Mouse (Mus musculus) kidney, postnatal 0 days (tissue): ENCODE results near the gene H13. TPM values are rescaled to one million over a fixed set of nuclear protein-coding genes. Genes with fewer than 3 reads are reported as not detected.

Experiments used
- ATAC-seq: fragments of 200-750 bp; cut with Nextera tagmentation; replicated peaks from 2 replicates; pipeline ENCODE4 v1.8.0; 2017; ENCODE audit warnings: low read depth, moderate number of reproducible peaks, moderate TSS enrichment, moderate library complexity; ENCODE audit not compliant: low FRiP score
- DNase-seq: peaks from one replicate; pipeline ENCODE4 v3.0.0-alpha.2; 2016; ENCODE audit warnings: low spot score
- H3K27ac ChIP-seq: fragments of 300-500 bp; sonication (generic); 2 replicates; pipeline ENCODE4 v1.5.1; 2014; ENCODE audit warnings: mild to moderate bottlenecking
- H3K27me3 ChIP-seq: fragments of 300-500 bp; sonication (generic); 2 replicates; pipeline ENCODE4 v1.6.1; 2014; ENCODE audit warnings: low read length, mixed read lengths; ENCODE audit not compliant: insufficient read depth
- H3K36me3 ChIP-seq: fragments of 300-500 bp; sonication (generic); 2 replicates; pipeline ENCODE4 v1.6.1; 2014; ENCODE audit warnings: low read length, mixed read lengths; ENCODE audit not compliant: insufficient read depth
- H3K4me1 ChIP-seq: fragments of 300-500 bp; sonication (generic); replicated peaks from 2 replicates; pipeline ENCODE4 v1.6.1; 2014; ENCODE audit warnings: antibody characterized with exemption, low read length, mixed read lengths; ENCODE audit not compliant: insufficient read depth
- H3K4me2 ChIP-seq: fragments of 300-500 bp; sonication (generic); 2 replicates; pipeline ENCODE4 v1.6.1; 2014; ENCODE audit warnings: mild to moderate bottlenecking, low read length, moderate library complexity, mixed read lengths
- H3K4me3 ChIP-seq: fragments of 300-500 bp; sonication (generic); replicated peaks from 2 replicates; pipeline ENCODE4 v1.5.1; 2014; ENCODE audit warnings: low read depth, low read length
- H3K9ac ChIP-seq: fragments of 300-500 bp; sonication (generic); 2 replicates; pipeline ENCODE4 v1.6.1; 2014; ENCODE audit warnings: low read depth, low read length
- H3K9me3 ChIP-seq: fragments of 300-500 bp; sonication (generic); replicated peaks from 2 replicates; pipeline ENCODE4 v1.6.1; 2016; ENCODE audit warnings: low read length, inconsistent platforms, mixed read lengths
- CTCF ChIP-seq: IDR thresholded peaks from 2 replicates; pipeline ENCODE4 v1.5.1; 2016; ENCODE audit warnings: antibody characterized with exemption, low read depth, mild to moderate bottlenecking, moderate library complexity
- WGBS: fragments of 180-500 bp; shearing (Covaris S2); extraction: QIAGEN DNeasy Blood & Tissue Kit; methylation state at CpG from one replicate; pipeline ENCODE4 v1.1.7; 2014; 5-methylcytosine and 5-hydroxymethylcytosine counted together
- polyA plus RNA-seq: library from polyadenylated mRNA; unstranded; fragments of >200 nt; fragmentation: Nextera tagmentation; extraction: Ambion mirVana; gene quantifications from 2 replicates; pipeline ENCODE4 v1.2.1, GENCODE M21; 2015

H13 gene
- polyA plus RNA-seq, 1 experiment from 2014 or later: 160 TPM

GRCm38 (mm10) chr2:152729013-152729635, 59.9 kb downstream of the H13 start:
- WGBS: 28% methylated on average over 8 of the region's 8 CpGs
- Histone ChIP-seq H3K36me3 (no peaks in the 10 kb centered on the region), H3K4me1 (peaks cover 34% of the 10 kb centered on the region), H3K4me3 (no peak overlapping the region), H3K9ac (0 out of 2 replicates have a peak overlapping the region, but pooled peaks have one; percentile 35), H3K9me3 (no peaks in the 10 kb centered on the region), H3K27me3 (no peaks in the 10 kb centered on the region), H3K4me2 (no peak overlapping the region), H3K27ac (peak overlapping the region; percentile 84)
- DNase-seq (peak; percentile 47), ATAC-seq (peak; percentile 44)
- no peak for TF ChIP-seq CTCF

DNA sequence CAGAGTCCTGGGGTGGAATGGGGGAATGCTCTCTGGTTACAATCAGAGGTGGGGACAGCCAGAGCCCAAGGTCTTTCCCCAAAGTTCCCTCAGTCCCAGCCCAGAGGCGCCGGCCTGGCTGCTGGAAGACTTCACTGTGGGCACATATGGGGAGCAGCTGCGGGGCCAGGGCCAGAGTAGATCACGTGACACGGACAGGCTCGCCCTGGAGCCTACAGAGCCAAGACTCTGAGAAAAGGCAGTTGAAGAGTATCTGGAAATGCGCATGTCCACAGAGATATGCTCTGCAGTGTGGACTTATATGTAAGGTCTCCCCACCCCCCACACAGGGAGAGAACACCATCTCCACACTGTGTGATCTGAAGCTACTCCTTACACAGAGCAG, 60.4 kb downstream of the H13 start:
- Histone ChIP-seq H3K27me3 (no peaks in the 10 kb centered on the region), H3K4me3 (no peak overlapping the region), H3K4me1 (peaks cover 35% of the 10 kb centered on the region), H3K9ac (0 out of 2 replicates have a peak overlapping the region, but pooled peaks have one; percentile 35), H3K36me3 (no peaks in the 10 kb centered on the region), H3K9me3 (no peaks in the 10 kb centered on the region), H3K4me2 (no peak overlapping the region), H3K27ac (peak overlapping the region; percentile 84)
- WGBS: 28% methylated on average over 7 of the region's 7 CpGs
- ATAC-seq (peak; percentile 65), DNase-seq (peak; percentile 72)
- no peak for TF ChIP-seq CTCF

- H3K9ac ChIP-seq: no peak overlapping the region
- H3K36me3 ChIP-seq: no peaks in the 10 kb centered on the region
- H3K27ac ChIP-seq: no peak overlapping the region
- H3K27me3 ChIP-seq: no peaks in the 10 kb centered on the region
- 85% methylated on average over 2 of the region's 2 CpGs for WGBS
- H3K4me3 ChIP-seq: no peak overlapping the region
- H3K9me3 ChIP-seq: no peaks in the 10 kb centered on the region
- DNase-seq (no peak), ATAC-seq (no peak)
- H3K4me2 ChIP-seq: no peak overlapping the region
- H3K4me1 ChIP-seq: peaks cover 28% of the 10 kb centered on the region
- TF ChIP-seq CTCF: no peak
These were observed 63.9 kb downstream of the H13 start for GRCm38 (mm10) chr2:152733201-152733600.

DNA sequence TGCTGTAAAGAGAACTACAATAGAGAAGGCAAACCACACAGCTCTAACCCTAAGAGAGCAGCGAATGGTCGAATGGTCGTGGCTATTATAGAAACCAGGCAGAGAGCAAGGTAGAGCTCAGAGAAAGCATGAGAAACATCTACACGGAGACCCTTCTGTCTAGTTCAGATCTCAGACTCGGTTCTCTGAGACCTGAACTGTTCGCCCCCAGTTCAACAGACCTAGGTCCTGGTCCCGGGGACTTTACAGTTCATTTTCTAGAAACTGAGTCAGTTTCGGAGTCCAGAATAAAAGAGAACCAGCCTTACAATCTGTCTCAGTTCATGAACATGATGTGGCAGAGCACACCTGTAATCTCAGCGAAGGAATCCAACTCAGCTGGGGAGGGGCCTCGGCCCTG, 65.2 kb downstream of the H13 start:
- DNase-seq (no peak), ATAC-seq (no peak)
- Histone ChIP-seq H3K4me2 (peak overlapping the region; percentile 74), H3K4me3 (peak overlapping the region; percentile 22), H3K9me3 (no peaks in the 10 kb centered on the region), H3K9ac (peak overlapping the region; percentile 29; the same call in 1 of the 2 replicates), H3K36me3 (no peaks in the 10 kb centered on the region), H3K27me3 (no peaks in the 10 kb centered on the region), H3K27ac (peak overlapping the region; percentile 67), H3K4me1 (peaks cover 23% of the 10 kb centered on the region)
- 14% methylated on average over 10 of the region's 10 CpGs for WGBS
- TF ChIP-seq CTCF: no peak

DNA sequence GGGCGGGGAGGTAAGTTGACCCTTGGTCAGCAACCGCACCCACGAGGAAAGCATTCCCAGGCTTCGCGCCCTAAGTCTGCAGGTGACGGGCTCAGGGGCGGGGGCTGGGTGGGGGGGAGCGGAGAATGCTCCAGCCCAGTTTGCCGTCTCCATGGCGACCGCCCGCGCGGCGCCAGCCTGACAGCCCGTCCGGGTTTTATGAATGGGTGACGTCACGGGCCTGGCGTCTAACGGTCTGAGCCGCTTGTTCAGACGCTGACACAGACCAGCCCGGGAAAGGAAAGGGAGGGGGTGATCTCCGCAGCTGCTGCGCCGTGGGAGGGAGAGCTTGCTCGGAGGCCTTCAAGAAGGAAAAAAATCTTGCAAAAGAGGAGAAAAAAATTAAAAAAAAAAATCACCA, 65.7 kb downstream of the H13 start:
- H3K27ac ChIP-seq: peak overlapping the region; percentile 93
- DNase-seq (peak; percentile 98), ATAC-seq (peak; percentile 78)
- no peak for TF ChIP-seq CTCF
- WGBS: 1% methylated on average over 27 of the region's 28 CpGs
- peak overlapping the region; percentile 49; the same call in 1 of the 2 replicates for H3K9ac ChIP-seq
- H3K4me1 ChIP-seq: peaks cover 18% of the 10 kb centered on the region
- no peaks in the 10 kb centered on the region for H3K27me3 ChIP-seq
- peak overlapping the region; percentile 86 for H3K4me3 ChIP-seq
- no peaks in the 10 kb centered on the region for H3K36me3 ChIP-seq
- H3K9me3 ChIP-seq: no peaks in the 10 kb centered on the region
- peak overlapping the region; percentile 74 for H3K4me2 ChIP-seq

DNA sequence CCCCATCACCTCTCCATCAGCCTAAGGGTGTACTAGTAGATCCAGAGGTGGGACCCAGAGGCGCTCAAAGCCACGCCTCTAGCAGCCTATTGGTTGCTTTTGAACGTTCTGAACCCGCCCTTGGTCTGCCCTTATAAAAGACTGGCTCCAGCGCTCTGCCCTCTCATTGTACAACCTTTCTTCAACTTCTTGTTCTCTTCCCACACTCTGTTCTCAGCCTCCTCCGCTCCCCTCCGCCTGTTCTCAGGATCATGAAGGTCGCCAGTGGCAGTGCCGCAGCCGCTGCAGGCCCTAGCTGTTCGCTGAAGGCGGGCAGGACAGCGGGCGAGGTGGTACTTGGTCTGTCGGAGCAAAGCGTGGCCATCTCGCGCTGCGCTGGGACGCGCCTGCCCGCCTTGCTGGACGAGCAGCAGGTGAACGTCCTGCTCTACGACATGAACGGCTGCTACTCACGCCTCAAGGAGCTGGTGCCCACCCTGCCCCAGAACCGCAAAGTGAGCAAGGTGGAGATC, 66.9 kb downstream of the H13 start, which contains the start of gene Id1:
Gene Id1 (plus strand): TSS at position 162 of the 512 bp plus-strand sequence.
- Histone ChIP-seq H3K4me1 (peaks cover 23% of the 10 kb centered on the region), H3K27ac (peak within 1 kb of the TSS; percentile 93), H3K4me3 (peak within 1 kb of the TSS; percentile 86), H3K27me3 (no peaks in the 10 kb centered on the region), H3K9me3 (no peaks in the 10 kb centered on the region), H3K4me2 (peak within 1 kb of the TSS; percentile 74), H3K36me3 (no peaks in the 10 kb centered on the region), H3K9ac (peak within 1 kb of the TSS; percentile 91)
- no peak for TF ChIP-seq CTCF
- peak; percentile 99 for DNase-seq
- WGBS: under 1% methylated on average over 28 of the region's 28 CpGs
- ATAC-seq: peak; percentile 56
